Mouse (Mus musculus) CH12.LX (cell line): ENCODE measurements at regions not wholly inside any gene's neighbourhood (a gene's known extent, or its start where the extent isn't known, plus 50 kb on each side); places are given as distances from the start of the nearest gene placed in this dataset.

Experiments
- DNase-seq: peaks from one replicate; pipeline ENCODE4 v3.0.0-alpha.2; 2013; ENCODE audit errors: extremely low read depth
- H3K27ac ChIP-seq: 2 replicates; pipeline ENCODE4 v1.5.1; 2012; ENCODE audit warnings: low read depth, mild to moderate bottlenecking, control low read depth, moderate library complexity; ENCODE audit not compliant: insufficient read depth
- H3K27me3 ChIP-seq: replicated peaks from 2 replicates; pipeline ENCODE3; 2012; ENCODE audit warnings: inconsistent platforms
- H3K36me3 ChIP-seq, 2 experiments: replicated peaks in 1 of 2; 2 replicates each; pipeline versions ENCODE3 to v1.6.1; 2012; ENCODE audit warnings: inconsistent platforms in 1 of 2, low read length in 1 of 2, mild to moderate bottlenecking in 1 of 2, mixed read lengths in 1 of 2, moderate library complexity in 1 of 2; ENCODE audit not compliant: control insufficient read depth in 1 of 2, insufficient read depth in 1 of 2
- H3K4me1 ChIP-seq, 2 experiments: 2 replicates each; pipeline ENCODE4 v1.6.1; 2012; ENCODE audit warnings: inconsistent platforms in 1 of 2, moderate library complexity in 1 of 2; ENCODE audit not compliant: insufficient read depth in 2 of 2, control insufficient read depth in 1 of 2
- H3K4me2 ChIP-seq: 2 replicates; pipeline ENCODE4 v1.6.1; 2012; ENCODE audit warnings: low read depth, mild to moderate bottlenecking, control low read depth; ENCODE audit not compliant: poor library complexity, insufficient read depth, severe bottlenecking
- H3K4me3 ChIP-seq, 3 experiments: fragments of 150-350 bp in 1 of 3; sonication (generic) in 1 of 3; replicated peaks in 1 of 3; 2 replicates each; pipeline versions ENCODE3 to v1.5.1; 2011 to 2012; ENCODE audit warnings: low read depth in 2 of 3, low read length in 2 of 3, mild to moderate bottlenecking in 2 of 3, moderate library complexity in 2 of 3, control low read depth in 1 of 3, improper control_type of control experiment in 1 of 3, inconsistent platforms in 1 of 3, mixed read lengths in 1 of 3; ENCODE audit not compliant: poor library complexity in 1 of 3
- H3K79me2 ChIP-seq: replicated peaks from 2 replicates; pipeline ENCODE4 v1.6.1; 2012; ENCODE audit warnings: mild to moderate bottlenecking, moderate library complexity; ENCODE audit not compliant: control insufficient read depth, poor library complexity, insufficient read depth, severe bottlenecking; ENCODE audit errors: extremely low read depth
- H3K9ac ChIP-seq: 2 replicates; pipeline ENCODE4 v1.6.1; 2012; ENCODE audit warnings: low read depth, mild to moderate bottlenecking, control low read depth, moderate library complexity; ENCODE audit not compliant: insufficient read depth
- H3K9me3 ChIP-seq: replicated peaks from 2 replicates; pipeline ENCODE3; 2012; ENCODE audit warnings: low read length, inconsistent platforms, mixed read lengths
- BHLHE40 ChIP-seq: IDR thresholded peaks from 2 replicates; pipeline ENCODE4 v1.6.1; 2011; ENCODE audit warnings: mild to moderate bottlenecking, low read depth, low read length, improper control_type of control experiment
- CHD2 ChIP-seq: IDR thresholded peaks from 2 replicates; pipeline ENCODE4 v1.6.1; 2011; ENCODE audit warnings: low read length, improper control_type of control experiment
- CTCF ChIP-seq, 2 experiments: IDR thresholded peaks in 1 of 2; conservative IDR thresholded peaks in 1 of 2; 2 replicates each; pipeline ENCODE4 v1.5.1; 2011 to 2012; ENCODE audit warnings: low read depth in 2 of 2, low read length in 2 of 2, improper control_type of control experiment in 1 of 2, inconsistent platforms in 1 of 2, mild to moderate bottlenecking in 1 of 2, moderate library complexity in 1 of 2
- E2F4 ChIP-seq: IDR thresholded peaks from 2 replicates; pipeline ENCODE4 v1.6.1; 2011; ENCODE audit warnings: low read depth, low read length, improper control_type of control experiment; ENCODE audit not compliant: insufficient replicate concordance
- EP300 ChIP-seq: IDR thresholded peaks from 2 replicates; pipeline ENCODE4 v1.6.1; 2011; ENCODE audit warnings: low read length, improper control_type of control experiment
- GABPA ChIP-seq: IDR thresholded peaks from 2 replicates; pipeline ENCODE4 v1.6.1; 2012; ENCODE audit warnings: low read depth, low read length, improper control_type of control experiment, inconsistent platforms; ENCODE audit not compliant: insufficient replicate concordance
- HCFC1 ChIP-seq: IDR thresholded peaks from 2 replicates; pipeline ENCODE4 v1.6.1; 2012; ENCODE audit warnings: low read depth, mild to moderate bottlenecking, inconsistent platforms, low read length, improper control_type of control experiment
- JUN ChIP-seq: IDR thresholded peaks from 2 replicates; pipeline ENCODE4 v1.6.1; 2011; ENCODE audit warnings: low read depth, mild to moderate bottlenecking, low read length, improper control_type of control experiment, moderate library complexity; ENCODE audit not compliant: insufficient read depth
- MAFK ChIP-seq: IDR thresholded peaks from 2 replicates; pipeline ENCODE4 v1.6.1; 2011; ENCODE audit warnings: low read length, improper control_type of control experiment; ENCODE audit not compliant: insufficient replicate concordance
- MEF2A ChIP-seq: IDR thresholded peaks from 2 replicates; pipeline ENCODE4 v1.6.1; 2014; ENCODE audit warnings: low read depth, mild to moderate bottlenecking, inconsistent platforms, low read length, improper control_type of control experiment, borderline replicate concordance
- NRF1 ChIP-seq: IDR thresholded peaks from 2 replicates; pipeline ENCODE4 v1.6.1; 2014; ENCODE audit warnings: low read depth, mild to moderate bottlenecking, inconsistent platforms, low read length, improper control_type of control experiment, moderate library complexity
- PAX5 ChIP-seq: IDR thresholded peaks from 2 replicates; pipeline ENCODE4 v1.6.1; 2012; ENCODE audit warnings: low read length, inconsistent platforms, mixed read lengths
- POLR2A ChIP-seq: IDR thresholded peaks from 2 replicates; pipeline ENCODE4 v1.6.1; 2011; ENCODE audit warnings: low read depth, mild to moderate bottlenecking, improper control_type of control experiment, low read length
- RAD21 ChIP-seq: IDR thresholded peaks from 2 replicates; pipeline ENCODE4 v1.6.1; 2011; ENCODE audit warnings: low read depth, mild to moderate bottlenecking, low read length, improper control_type of control experiment, moderate library complexity
- RCOR1 ChIP-seq: conservative IDR thresholded peaks from 2 replicates; pipeline ENCODE4 v1.6.1; 2012; ENCODE audit warnings: low read depth, mild to moderate bottlenecking, inconsistent platforms, low read length, improper control_type of control experiment
- SMC3 ChIP-seq: IDR thresholded peaks from 2 replicates; pipeline ENCODE4 v1.6.1; 2011; ENCODE audit warnings: low read depth, low read length, improper control_type of control experiment
- TBP ChIP-seq: conservative IDR thresholded peaks from 2 replicates; pipeline ENCODE4 v1.6.1; 2011; ENCODE audit warnings: low read depth, low read length, improper control_type of control experiment
- TCF12 ChIP-seq: IDR thresholded peaks from 2 replicates; pipeline ENCODE4 v1.6.1; 2014; ENCODE audit warnings: low read depth, mild to moderate bottlenecking, inconsistent platforms, low read length, improper control_type of control experiment
- UBTF ChIP-seq: IDR thresholded peaks from 2 replicates; pipeline ENCODE4 v1.6.1; 2012; ENCODE audit warnings: low read depth, mild to moderate bottlenecking, inconsistent platforms, low read length, improper control_type of control experiment, moderate library complexity
- USF2 ChIP-seq: conservative IDR thresholded peaks from 2 replicates; pipeline ENCODE4 v1.6.1; 2011; ENCODE audit warnings: low read depth, low read length, improper control_type of control experiment
- ZMIZ1 ChIP-seq: IDR thresholded peaks from 2 replicates; pipeline ENCODE4 v1.6.1; 2012; ENCODE audit warnings: low read depth, mild to moderate bottlenecking, inconsistent platforms, low read length, improper control_type of control experiment
- dilution Hi-C: fragments of 300-500 bp; cut with MboI; formaldehyde crosslinking; loops from 2 replicates; pipeline ENCODE4 v1.14.3; 2020; ENCODE audit warnings: low sequenced_read_pairs; ENCODE audit not compliant: extremely low pct_unique_long_range_greater_than_20kb, extremely low pct_ligation_motif_present
- in situ Hi-C: fragments of 300-500 bp; cut with MboI; formaldehyde crosslinking; loops from 3 replicates; pipeline ENCODE4 v1.14.3; 2019; ENCODE audit warnings: low sequenced_read_pairs, low pct_ligation_motif_present, low pct_unique_long_range_greater_than_20kb, mixed read lengths

DNA sequence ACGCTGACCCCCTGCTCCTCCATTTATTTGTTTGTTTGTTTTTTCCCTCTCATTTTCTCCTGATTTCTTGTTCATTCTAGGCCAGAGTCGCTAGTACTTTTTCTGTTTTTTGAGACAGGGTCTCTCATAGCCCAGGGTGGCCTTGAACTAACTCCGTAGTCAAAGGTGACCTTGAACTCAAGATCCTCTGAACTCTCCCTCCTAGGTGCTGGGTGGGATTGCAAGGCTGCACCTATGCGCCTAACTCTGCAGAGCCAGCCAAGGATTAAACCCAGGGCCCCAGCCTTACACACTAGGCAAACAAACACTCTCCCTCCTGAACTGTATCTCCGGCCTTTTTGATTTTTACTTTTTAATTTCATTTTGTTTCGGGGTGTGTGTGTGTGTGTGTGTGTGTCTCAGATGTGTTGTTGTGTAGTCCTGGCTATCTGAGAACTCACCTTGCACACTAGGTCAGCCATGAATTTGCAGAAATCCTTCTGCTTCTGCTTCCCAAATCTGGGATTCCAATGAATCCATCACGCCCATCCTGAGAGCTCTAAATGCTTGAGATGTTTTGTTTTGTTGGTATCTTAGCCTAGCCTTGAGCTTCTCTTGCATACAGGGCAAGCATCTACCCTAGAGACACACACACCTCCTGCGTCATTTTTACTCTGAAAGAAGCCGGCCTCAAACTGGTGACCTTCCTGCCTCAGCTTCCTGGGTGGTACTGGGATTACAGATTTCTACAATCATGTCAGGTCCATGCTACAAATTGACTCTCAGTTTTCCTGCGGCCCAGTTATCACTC lies 56.3 kb upstream of the Tbx3 start:
- H3K27me3 ChIP-seq = no peaks in the 10 kb centered on the region
- no peak overlapping the region for H3K4me2 ChIP-seq
- dilution Hi-C loops = no loop called here
- DNase-seq = no peak
- H3K4me3 ChIP-seq = no peak overlapping the region
- no peaks in the 10 kb centered on the region for H3K79me2 ChIP-seq
- H3K9ac ChIP-seq = no peak overlapping the region
- in situ Hi-C loops = no loop called here
- no peak for TF ChIP-seq NRF1
- TF ChIP-seq POLR2A = no peak
- no peak for TF ChIP-seq PAX5
- TF ChIP-seq BHLHE40 = no peak
- TF ChIP-seq HCFC1 = no peak
- no peak for TF ChIP-seq CTCF (conservative IDR thresholded peaks at IDR 0.05 in 1 of 2, IDR thresholded peaks at IDR 0.05 in 1 of 2; ENCODE audit: low read depth in 2 of 2, low read length in 2 of 2)
- TF ChIP-seq MAFK = no peak
- no peak for TF ChIP-seq EP300
- no peak for TF ChIP-seq USF2
- no peak for TF ChIP-seq RAD21
- H3K9me3 ChIP-seq = peaks cover 77% of the 10 kb centered on the region
- H3K4me1 ChIP-seq = no peaks in the 10 kb centered on the region
- H3K36me3 ChIP-seq = no peaks in the 10 kb centered on the region
- H3K27ac ChIP-seq = no peak overlapping the region

DNA sequence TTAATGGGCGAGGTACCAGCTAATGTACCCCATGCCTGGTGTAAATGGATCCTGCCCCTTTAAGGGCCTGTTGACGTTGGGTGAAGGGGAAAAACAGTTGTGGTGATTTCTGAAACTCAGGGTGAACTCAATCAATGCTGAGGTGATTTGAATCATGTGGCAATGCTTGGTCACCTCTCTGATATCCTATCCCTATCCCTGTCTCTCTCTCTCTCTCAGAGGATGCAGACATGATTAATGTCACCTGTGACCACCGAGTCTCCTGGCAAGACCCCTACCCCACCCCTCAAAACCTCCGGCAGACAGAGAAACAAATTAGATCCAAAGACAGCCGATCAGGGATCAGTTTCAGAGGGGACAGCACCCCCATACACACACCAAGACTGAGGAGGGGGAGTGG lies 54.8 kb upstream of the Tbx3 start:
- no peak overlapping the region for H3K4me2 ChIP-seq
- dilution Hi-C loops (no loop called here), in situ Hi-C loops (no loop called here)
- no peaks in the 10 kb centered on the region for H3K4me1 ChIP-seq
- no peak for TF ChIP-seq CHD2
- no peak overlapping the region for H3K4me3 ChIP-seq
- no peaks in the 10 kb centered on the region for H3K27me3 ChIP-seq
- no peak overlapping the region for H3K27ac ChIP-seq
- H3K9me3 ChIP-seq = peaks cover 83% of the 10 kb centered on the region
- H3K79me2 ChIP-seq = no peaks in the 10 kb centered on the region
- no peak overlapping the region for H3K9ac ChIP-seq
- no peak for DNase-seq
- H3K36me3 ChIP-seq = no peaks in the 10 kb centered on the region

DNA sequence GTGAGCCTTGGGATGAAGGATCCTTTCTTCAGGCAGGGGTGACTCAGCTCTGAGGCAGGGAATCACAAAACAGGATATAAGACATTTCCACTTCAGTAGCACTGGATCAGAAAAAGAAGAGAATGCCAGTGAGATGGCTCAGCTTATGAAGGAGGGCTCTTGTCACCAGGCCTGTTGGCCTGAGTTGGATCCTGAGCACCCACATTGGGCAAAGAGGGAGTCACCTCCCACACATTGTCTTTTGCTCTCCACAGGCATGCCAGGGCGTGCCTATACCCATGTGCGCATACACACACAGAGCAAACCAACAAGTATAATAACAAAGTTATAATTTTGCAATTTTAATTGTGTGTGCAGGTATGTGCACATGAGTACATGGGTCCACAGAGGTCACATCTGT lies 52.6 kb upstream of the Tbx3 start:
- no peaks in the 10 kb centered on the region for H3K27me3 ChIP-seq
- H3K4me3 ChIP-seq = no peak overlapping the region
- H3K4me1 ChIP-seq = no peaks in the 10 kb centered on the region
- in situ Hi-C loops = no loop called here
- no peaks in the 10 kb centered on the region for H3K36me3 ChIP-seq
- dilution Hi-C loops = no loop called here
- peaks cover 80% of the 10 kb centered on the region for H3K9me3 ChIP-seq
- TF ChIP-seq USF2 (no peak), TBP (no peak), SMC3 (no peak), MAFK (no peak), NRF1 (no peak), MEF2A (no peak), RCOR1 (no peak), UBTF (no peak), ZMIZ1 (no peak), TCF12 (no peak), POLR2A (no peak), E2F4 (no peak), EP300 (no peak), JUN (no peak), GABPA (no peak), CHD2 (no peak), CTCF (conservative IDR thresholded peaks at IDR 0.05 in 1 of 2, IDR thresholded peaks at IDR 0.05 in 1 of 2; ENCODE audit: low read depth in 2 of 2, low read length in 2 of 2) (no peak)
- H3K79me2 ChIP-seq = no peaks in the 10 kb centered on the region
- H3K9ac ChIP-seq = no peak overlapping the region
- no peak for DNase-seq
- H3K4me2 ChIP-seq = no peak overlapping the region
- H3K27ac ChIP-seq = no peak overlapping the region
